Mouse (Mus musculus) left cerebral cortex, adult 8-10 months (tissue): ENCODE data around the gene Ppp1r15b. TPM values are rescaled to one million over a fixed set of nuclear protein-coding genes. Genes with fewer than 3 reads are reported as not detected.

Experiments used
- DNase-seq, 2 experiments: peaks; one replicate each; pipeline ENCODE4 v3.0.0; 2022; ENCODE audit warnings: low spot score in 2 of 2
- total RNA-seq, 4 experiments: library from RNA; stranded (reverse); gene quantifications; 2 replicates each; pipeline ENCODE4 v1.2.4; 2022

Ppp1r15b gene
- total RNA-seq, 4 experiments from 2014 or later = 41.0 to 43.6 (median 42.0) TPM

DNA sequence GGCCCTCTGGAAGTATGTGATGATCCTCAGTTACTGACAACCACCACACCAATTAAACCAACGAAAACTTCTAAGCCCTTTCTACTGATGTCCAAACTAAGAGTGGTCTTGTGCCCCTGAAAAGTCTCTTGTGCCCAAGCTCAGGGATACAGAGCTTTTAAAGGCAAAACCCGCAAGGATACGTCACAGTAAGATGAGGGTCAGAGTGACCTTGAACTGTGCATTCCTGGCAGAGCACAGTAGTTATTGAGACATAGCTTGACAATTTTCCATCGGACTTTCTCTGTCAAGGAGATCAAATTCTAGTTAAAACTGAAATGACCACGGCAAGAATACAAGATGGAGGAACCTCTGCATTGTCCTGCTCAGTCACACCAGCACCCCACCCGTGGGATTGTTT, 9.7 kb upstream of the Ppp1r15b start:
- DNase-seq = no peak

DNA sequence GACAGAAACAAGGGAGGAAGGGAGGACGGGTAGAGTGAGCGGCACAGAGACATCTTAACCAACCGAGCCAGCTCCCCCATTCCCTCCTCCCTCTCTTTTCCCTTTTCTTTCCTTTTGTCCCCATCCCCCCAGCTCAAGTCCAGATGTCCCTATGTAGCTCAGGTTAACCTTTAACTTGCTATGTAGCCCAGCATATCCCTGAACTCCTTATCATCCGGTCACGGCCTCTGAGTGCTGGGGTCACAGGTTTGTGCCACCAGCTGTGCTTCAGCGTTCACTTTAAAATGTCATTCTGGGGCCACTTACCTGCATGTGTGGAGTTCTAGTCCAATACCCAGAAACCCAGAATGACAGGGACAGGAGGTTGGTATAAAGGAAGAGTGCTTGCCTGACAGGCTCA, 6.8 kb upstream of the Ppp1r15b start:
- no peak for DNase-seq

DNA sequence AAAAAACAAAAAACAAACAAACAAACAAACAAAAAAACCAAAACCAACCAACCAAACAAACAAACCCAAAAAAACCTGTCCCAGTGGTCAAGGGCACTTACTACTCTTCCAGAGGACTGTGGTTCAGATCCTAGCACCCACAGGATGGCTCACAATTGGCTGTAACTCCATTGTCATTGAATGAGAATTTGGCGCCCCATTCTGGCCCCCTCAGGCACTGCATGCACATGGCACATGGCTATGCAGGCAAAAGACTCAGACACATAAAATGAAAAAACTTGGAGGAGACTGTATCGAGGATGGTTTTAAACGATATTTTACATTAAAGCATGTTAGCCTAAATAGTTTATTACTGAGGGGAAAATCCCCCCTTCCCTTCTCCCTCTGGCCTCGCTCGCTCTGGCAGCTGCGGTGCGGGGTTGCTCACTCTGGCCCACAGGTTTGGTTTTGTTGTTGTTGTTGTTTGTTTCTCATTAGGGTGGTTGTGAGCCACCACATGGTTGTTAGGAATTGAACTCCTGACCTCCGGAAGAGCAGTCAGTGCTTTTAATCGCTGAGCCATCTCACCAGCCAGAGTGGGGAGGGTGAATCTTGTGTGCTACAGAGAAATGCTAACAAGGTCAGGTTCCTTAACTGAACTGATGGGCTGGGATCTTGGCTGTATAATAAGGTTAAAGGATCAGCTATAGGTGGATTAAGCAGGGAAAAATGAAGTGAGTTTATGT, 5.1 kb upstream of the Ppp1r15b start:
- no peak for DNase-seq

DNA sequence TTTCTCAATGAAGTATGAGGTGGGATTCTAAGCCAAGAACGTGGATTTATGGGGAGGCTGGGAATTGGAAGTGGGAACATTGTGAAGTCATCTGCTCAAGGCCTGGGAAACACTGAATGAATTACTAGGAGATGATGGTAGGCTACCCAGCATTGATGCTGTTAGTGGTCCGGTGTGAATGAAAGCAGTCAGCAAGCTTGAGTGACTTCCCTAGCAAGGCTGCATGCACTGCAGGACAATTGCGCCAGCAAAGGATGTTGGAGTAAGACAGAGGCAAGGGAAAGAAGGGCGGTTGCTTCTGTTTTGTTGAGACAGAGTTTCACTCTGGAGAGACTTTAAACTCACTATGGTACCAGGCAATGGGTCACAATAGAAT, 4.6 kb upstream of the Ppp1r15b start:
- DNase-seq = no peak

DNA sequence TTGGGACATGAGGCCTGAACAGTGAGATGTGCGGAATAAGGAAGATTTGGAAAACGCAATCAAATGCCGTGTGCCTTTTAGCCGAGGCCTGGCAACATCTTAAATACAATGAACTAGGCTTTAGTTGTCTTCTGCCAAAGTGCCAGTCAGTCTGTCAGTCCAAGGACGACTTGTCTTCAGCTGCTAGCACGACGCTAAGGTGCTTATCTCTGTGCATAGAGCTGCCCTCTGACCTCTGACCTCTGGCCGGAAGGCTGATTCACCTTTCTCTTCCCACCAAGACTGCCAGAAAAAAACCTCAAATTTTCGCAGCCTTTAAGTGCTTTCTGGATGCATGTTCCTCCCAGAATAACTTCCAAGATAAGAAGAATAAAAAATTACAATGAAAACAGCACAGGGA, 3.6 kb upstream of the Ppp1r15b start:
- no peak for DNase-seq

DNA sequence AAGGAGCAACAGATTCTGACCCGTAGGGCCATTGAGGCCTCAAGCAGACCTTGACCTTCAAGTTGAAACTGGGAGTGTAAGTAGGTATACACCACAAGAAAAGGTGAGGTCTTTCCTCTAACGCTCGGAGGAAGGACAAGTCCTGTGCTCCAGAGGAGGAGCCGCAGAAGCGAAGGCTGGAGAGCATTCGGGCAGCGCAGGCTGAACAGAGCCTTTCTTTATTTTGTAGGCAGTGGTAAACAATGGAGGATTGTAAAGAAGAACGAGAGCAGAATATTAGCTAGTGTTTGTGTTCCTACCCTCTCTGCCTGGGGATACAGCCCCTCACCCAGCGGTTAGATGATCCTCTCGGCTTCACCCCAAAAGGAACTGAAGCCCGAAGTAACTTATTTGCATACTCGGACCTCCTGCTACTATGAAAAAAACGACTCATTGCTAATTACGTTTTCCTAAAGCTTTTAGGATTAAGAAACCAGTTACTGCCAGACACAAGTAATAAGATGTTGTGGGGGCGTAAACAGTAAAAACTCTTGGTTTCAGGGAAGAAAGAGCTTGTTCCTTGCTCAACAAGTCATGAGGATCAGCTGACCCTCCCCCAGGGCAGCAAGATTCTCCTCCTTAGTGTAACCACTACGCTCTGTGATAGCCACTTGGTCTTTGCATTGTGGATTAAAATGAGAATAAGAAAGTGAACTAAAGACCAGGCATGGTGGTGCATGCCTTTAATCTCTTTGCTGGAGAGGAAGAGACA, 1.3 kb upstream of the Ppp1r15b start:
- peak in 1 of 2 experiments; percentile 16 for DNase-seq

DNA sequence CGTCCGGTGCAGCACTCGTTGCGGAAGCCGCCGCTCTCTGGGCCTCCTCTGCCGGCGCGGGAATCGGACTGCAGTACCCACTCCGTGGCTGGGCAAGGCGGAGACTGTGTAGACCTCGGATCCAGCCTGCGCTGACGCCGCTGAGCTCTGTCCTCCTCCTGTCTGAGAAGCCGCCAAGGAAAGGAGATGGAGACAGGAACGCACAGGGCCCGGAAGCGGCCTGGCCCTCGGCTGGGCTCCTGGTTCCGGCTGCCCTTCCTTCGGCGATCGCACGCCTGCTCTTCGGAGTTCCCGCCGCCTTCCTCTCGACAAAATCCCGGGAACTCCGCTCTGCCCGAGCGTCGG, 590 bp downstream of the Ppp1r15b start:
- DNase-seq = no peak

DNA sequence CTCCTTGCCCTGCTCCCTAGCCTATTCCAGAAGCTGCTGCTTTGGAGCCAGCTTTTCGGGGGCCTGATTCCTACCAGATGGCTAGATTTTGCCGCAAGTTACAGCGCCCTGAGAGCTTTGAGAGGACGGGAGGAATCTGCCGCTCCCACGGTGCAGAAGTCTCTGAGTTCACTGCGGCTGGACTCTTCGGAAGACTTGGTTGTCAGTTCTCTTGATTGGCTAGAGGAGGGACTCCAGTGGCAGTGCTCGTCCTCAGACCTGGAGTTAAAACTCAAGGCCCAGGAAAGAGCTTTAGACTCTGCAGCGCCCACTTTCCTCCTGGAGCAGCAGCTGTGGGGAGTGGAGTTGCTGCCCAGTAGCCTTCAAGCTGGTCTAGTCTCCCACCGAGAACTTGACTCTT, 993 bp downstream of the Ppp1r15b start:
- DNase-seq = no peak

DNA sequence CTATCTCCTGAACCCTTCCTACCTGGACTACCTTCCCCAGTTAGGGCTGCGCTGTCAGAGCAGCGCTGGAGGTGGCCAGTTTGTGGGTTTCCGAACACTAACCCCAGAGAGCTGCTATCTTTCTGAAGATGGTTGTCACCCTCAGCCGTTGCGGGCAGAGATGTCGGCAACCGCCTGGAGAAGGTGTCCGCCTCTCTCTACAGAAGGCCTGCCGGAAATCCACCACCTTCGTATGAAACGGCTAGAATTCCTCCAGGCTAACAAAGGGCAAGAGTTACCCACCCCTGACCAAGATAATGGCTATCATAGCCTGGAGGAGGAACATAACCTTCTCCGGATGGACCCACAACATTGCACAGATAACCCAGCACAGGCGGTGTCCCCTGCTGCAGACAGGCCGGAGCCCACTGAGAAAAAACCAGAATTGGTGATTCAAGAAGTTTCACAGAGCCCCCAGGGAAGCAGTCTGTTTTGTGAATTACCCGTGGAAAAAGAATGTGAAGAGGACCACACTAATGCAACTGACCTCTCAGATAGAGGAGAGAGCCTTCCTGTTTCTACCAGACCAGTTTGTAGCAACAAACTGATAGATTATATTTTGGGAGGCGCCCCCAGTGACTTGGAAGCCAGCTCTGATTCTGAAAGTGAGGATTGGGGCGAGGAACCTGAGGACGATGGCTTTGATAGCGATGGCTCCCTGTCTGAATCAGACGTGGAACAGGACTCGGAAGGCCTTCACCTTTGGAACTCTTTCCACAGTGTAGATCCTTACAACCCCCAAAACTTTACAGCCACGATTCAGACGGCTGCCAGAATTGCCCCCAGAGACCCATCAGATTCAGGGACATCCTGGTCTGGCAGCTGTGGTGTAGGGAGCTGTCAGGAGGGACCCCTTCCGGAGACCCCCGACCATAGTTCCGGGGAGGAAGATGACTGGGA, 1.7 kb downstream of the Ppp1r15b start:
- DNase-seq = no peak

DNA sequence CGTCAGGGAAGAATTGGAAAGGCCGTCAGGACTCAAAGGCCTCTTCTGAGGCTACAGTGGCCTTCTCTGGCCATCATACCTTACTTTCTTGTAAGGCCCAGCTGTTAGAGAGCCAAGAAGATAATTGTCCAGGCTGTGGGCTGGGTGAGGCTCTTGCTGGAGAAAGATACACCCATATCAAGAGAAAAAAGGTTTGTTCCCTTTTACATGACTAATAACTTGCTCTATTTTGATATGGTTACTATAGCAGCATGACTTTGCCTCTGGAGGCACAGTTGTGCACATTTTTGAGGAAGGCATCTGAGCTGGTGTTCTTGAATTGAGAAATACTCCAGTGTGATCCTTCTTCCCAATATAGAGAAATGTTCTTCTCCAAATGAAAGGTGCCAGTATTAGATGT, 2.5 kb downstream of the Ppp1r15b start:
- DNase-seq = no peak

DNA sequence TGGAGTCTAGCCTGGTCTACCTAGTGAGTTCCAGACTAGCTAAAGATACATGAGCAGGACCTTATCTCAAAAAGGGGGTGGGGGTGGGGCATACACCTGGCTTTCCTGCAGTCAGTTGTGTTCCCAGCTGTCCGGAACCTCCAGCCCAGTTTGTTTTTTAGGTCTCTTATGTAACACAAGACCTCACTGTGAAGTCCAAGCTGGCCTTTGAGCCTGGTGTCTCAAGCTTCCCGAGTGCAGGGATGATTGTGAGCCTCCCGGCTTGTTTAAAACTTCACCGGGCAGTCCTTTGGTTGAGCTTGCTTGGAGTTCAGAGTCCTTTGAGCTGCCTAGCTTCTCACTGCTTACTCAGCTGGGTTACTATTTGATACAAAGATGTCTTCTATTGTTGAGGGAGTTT, 3.1 kb downstream of the Ppp1r15b start:
- no peak for DNase-seq

DNA sequence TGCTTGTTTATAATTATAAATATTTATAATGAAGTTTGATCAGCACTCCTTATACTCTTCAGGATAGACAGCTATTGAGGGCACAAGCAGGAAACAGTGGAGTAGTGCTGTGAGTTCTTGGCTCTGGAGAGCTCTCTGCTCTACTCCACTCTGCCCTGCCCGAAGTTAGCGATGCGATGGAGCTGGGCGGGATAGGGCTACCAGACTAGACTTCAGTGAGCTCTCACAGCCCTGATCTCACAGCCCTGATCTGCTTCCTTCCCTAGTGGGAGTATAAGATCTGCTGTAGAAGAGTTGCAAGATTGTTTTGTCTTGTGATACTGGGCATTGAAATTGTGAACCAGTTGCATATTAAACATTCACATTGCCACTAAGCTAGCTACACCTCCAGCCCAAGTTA, 3.9 kb downstream of the Ppp1r15b start:
- DNase-seq = no peak

DNA sequence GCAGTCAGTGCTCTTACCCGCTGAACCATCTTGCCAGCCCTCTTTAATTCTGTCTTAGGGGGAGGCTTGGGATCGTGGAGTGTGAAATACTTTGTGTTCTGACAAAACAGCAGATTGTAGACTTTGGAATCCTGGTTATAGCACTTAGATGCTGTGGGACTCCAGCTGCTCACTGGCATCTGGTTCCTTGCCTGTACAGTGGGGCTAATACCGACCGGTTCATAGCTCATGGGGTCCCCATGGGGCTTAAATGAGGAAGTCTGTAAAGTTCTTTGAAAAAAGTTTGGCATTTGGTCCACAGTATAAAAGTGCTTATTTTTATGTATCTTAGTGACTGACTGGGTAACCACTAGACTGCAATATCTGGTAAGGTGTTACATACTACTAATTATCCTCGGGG, 4.9 kb downstream of the Ppp1r15b start:
- DNase-seq = no peak

DNA sequence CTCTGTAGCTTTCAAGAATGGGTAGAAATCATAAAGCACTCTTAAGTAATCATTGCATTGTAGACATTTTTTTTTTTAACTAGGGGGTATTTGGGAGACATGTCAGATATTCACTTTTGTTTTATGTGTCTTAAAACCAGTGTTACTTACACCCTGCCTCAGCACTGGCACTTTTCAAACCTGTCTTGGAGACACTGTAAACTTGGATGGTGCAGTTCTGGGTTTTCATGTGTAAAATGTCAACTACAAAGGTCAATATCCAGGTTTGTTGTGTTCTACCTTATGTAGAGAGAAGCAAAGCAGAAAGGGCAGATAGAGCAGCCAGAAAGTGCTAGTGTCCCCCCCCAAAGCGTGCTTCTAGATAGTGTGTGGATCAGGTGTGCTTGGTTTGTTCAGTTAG, 7.5 kb downstream of the Ppp1r15b start:
- DNase-seq = no peak

DNA sequence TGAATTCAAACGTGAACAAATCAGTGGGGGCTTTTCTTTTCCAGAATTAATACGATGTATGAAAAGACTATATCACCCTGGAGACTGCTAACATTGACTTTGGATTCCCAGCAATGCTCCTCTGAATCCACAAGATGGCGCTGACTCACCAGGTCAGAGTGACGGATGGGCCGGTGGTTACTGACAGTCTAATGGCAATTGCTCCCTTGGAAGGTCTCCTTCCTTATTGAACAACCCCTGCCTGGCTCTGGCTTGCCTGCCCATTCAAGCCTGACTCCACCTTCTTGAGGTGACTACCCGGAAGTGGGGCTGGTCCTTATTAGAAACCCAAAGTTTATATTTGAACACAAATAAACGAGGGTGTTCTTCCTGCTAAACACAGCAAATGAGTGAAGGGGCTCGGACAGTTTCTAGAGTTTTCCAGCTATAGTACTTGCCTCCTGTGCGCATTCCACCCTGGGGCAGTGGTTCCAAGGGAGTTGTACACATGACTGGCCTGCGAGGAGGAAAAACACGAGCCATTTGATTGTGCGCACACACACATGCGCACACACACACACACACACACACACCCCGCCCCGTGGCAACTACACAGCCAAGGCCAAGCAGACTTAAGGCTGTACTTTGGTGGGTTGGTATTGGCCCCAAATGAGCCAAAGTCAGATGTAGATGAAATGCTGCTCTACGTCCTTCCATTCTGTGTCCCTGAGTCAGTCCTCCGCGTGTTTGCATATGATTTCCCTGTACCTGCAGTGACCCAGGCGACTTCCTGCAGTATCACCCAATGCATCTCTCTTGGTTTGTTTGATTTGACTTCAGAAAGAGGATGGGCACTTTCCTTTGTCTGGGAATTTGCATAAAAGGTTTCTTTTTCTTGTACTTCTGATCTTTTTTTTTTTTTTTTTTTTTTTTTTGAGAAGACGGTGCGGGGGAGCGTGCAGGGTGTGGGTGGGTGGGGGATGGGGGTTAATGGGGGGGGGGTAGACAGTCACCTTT, 15.4 kb downstream of the Ppp1r15b start:
- no peak for DNase-seq

DNA sequence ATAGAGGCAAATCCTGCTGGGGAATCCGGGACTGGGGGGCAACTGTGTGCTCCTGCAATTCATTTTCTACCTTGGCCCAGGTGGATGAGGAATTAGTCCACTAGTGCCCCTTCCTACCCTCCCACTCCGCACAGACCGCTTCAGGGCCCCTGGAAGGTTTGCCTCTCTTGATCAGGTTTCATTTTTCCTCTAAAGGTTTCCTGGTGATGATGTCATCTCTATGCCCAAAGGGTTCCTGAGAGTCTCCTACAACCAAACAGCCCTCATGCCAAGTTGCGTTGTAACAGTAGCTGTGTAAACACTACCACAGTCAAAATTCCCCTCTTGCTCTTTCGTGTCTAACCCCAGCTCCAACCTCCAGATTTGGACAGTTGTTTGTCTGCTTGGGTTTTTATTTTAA, 16.4 kb downstream of the Ppp1r15b start:
- DNase-seq = no peak

DNA sequence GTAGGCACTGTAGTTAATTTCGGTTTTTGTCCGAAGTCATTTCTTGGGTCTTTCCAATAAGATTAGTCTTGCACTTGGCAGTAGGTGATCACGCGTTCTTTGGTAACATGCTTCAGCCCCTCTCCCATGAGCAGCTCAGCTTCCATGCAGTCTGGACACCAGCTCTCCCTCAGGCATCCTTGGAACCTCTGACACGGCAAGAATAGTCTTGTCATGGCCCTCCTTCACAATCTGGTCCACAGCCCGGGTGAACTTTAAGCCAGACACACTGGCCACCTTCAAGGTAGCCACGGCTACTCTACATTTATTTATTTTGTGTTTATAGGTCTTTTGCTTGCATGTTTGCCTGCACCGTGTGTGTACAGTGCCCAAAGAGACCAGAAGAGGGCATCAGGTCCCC, 17.2 kb downstream of the Ppp1r15b start:
- DNase-seq = no peak

DNA sequence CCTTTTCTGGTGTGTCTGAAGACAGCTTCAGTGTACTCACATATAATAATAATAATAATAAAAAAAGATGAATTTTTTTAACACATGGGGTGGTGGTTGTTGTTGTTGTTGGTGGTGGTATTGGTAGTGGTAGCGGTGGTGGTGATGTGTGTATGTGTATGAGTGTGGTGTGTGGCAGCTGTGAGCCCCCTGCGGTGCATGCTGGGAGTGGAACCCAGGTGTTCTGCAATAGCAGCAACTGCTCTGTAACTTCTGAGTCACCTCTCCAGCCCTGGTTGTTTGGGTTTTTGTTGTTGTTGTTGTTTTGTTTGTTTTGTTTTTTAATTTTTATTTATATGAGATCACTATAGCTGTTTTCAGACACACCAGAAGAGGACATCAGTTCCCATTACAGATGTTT, 19.6 kb downstream of the Ppp1r15b start:
- DNase-seq = no peak

DNA sequence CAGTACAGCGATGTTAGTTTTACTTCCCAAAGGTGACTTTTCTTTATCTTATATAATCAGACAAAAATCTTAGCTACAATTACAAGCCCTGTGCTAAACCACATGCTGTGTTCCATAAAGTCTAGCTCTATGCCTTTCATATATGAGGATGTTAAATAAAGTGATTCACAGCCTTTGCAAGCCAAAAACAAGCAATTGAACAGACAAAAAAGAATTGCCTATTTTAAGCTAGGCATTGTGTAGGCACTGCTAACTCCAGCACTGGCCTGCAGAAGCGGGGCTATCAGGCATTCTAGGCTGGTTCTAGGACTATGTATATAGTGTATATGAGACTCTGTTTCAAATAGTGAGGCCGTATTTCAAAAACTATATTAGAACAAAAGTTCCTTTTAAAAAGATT, 21.3 kb downstream of the Ppp1r15b start:
- no peak for DNase-seq

DNA sequence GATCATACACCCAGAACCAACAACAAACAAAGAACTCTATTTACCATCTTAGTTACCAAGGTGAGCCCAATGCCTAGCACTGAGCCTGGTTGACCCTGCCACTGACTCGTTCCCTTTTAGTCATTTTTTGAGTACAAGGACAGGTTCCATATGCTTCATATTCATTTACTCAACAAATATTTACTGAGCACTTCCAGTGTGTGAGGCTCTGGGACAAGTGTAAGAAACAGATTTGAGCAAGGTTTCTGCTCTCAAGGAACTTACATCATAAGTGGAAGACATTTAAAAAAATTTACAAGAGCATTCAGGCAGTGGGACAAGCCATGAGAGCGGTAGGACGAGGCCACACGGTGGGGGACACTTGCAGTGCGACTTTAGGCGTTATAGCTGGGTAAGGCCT, 24.3 kb downstream of the Ppp1r15b start:
- DNase-seq = no peak

DNA sequence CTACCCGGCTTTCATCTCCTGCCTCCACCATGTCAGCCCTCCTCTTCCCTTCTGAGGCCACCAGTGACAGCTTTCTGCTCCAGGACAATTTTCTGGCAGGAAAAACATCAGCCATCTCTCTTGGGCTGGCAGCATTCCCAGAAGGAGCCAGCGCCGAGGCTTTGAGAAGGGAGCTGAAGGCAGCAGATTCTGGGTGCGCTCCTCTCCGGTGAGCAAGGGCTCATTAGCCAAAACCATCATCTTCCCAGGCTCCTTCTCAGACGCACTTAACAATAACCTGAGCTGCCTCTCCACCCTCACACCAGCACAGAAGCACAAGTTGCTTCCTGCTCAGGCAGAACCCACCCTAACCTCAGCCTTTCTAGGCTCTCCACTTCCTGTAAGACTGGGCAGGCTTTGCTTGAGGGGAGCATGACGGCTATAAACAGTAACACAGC, 28.2 kb downstream of the Ppp1r15b start:
- no peak for DNase-seq
